Mouse (Mus musculus) frontal cortex, postnatal 14 days (tissue): ENCODE data around the gene Tiam1.

ENCODE experiments used
- DNase-seq, 2 experiments: peaks; one replicate each; pipeline ENCODE4 v3.0.0; 2022; ENCODE audit warnings: low spot score in 2 of 2

Gene Tiam1

GRCm38 (mm10) chr16:90143416-90143759, 181 bp downstream of the Tiam1 start:
- DNase-seq: no peak

- DNase-seq: peak; percentile 25 to 49
Measured at GRCm38 (mm10) chr16:90142574-90143415, 774 bp downstream of the Tiam1 start.

DNA sequence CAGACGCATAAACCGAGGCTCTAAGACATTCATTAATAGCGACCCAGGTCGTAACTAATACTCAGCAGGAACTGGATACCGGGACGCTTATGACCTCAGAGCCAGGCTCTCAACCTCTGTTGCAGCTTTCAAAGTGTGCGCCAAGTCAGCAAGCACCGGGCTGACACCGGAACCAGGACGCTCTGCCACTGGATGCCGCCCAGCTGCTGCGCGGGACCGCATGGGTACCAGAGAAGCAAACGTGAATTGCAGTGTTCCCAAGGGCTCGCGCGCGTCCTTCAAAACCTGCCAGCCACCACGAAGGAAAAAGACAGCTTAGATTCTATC, 1.4 kb downstream of the Tiam1 start:
- DNase-seq: peak in 1 of 2 experiments; percentile 27

GRCm38 (mm10) chr16:90141556-90141955, 2.0 kb downstream of the Tiam1 start:
- DNase-seq: no peak

DNA sequence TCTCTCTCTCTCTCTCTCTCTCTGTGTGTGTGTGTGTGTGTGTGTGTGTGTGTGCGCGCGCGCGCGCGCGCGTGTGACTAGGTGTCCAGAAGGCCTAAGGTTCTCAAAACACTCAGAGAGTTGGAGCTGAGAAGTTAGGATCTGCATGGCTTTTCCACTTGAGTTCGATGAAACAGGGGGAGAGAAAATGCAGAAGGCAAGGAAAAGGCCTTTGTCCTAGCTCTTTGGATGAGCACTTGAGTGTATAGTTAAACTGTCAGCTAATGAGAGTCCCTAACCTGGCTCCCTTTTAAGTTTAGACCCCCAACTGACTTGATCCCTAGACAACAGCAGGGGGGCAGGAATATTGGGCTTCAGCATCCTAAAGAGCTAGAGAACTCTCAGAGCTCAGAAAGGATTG, 3.0 kb downstream of the Tiam1 start:
- DNase-seq: no peak

DNA sequence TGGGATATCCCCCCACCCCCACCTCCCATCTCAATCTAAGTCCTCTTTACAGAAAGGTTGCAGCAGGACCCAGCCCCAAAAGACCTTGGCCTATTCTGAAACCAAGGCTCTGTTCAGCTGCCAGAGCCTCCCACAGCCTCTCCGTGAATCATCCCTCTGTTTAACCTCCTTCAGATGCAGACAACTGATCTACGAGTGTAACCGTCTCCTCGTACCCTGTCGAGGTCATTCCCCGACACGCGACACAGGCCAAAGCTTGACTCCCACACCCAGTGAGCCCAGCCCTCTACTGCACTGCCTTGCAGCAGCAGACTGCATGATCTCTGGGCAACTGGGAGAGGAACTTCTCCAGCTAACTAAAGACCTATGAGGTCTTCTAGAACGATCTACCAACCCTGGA, 3.9 kb downstream of the Tiam1 start:
- no peak for DNase-seq

DNA sequence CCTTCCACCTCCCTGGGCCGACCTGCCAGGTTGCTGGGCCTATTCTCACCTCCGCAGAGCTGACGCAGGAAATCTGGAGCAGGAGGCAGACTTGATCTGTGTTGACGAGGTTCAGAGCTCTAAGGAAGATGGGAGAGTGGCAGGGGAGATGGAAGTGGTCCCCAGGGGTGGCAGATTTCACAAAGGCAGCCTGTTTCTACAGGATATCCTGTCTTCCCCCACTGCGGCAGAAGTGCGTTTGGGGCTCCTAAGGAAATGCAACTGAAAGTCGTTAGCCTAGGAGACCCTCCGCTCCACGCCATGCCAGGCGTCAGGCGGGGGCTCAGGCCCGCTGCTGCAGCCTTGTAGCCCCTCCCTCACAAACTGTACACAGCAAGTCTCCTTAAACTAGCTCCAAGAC, 5.4 kb downstream of the Tiam1 start:
- no peak for DNase-seq

DNA sequence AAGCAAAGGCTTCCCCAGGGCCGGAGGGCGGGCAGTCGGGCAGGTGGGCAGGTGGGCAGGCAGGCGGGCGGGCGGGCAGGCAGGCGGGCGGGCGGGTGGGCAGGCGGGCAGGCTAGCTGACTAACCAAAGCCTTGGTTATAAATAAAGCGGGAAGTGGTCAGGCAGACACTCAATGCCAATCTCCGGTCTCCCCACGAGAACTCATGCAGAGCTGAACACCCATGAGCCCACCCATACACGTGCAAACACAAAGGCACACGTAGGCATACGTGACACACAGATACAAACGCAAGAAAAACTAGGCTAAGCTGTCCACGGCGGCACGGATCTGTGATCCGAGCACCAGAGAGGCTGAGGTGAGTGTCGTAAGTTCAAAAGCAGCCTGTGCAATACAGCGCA, 6.4 kb downstream of the Tiam1 start:
- DNase-seq: no peak

GRCm38 (mm10) chr16:90135580-90135979, 8.0 kb downstream of the Tiam1 start:
- DNase-seq: no peak

DNA sequence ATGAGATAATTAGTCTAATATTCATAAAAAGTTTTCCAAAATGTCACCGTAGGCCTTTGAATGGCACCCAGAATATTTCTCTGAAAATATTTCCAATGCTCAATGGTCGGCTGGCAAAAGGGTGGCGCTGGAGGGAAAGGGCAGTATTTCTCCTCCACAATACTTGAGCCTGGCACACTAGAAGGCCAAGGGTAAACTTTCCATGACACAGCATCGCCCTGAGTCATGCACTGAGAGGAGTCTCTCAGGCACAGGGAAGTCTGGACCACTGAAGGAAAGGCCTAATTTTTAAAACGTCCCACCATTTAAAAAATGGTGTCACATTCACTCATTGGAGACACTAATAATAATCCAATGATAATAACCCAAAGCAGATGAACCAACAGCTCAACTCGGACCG, 9.2 kb downstream of the Tiam1 start:
- no peak for DNase-seq

GRCm38 (mm10) chr16:90132816-90133215, 10.8 kb downstream of the Tiam1 start:
- no peak for DNase-seq

DNA sequence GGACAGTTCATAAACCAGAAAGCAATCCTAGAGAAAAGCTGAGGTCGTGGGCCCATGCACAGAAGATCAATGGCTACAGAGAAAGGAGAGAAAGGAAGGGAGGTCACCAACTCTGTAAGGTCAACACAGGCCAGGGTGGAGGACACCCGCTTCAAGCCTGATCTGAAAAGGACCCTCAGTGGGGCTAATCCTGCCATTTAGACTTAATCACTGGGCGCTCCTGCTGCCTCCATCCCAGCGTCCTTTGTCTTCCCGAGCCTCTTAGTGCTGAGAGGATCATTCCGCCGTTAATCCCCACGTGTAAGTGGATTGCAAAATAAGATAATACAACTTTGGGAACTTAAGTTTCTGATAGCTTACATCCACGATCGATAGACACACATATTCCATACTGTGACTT, 11.2 kb downstream of the Tiam1 start:
- no peak for DNase-seq

DNA sequence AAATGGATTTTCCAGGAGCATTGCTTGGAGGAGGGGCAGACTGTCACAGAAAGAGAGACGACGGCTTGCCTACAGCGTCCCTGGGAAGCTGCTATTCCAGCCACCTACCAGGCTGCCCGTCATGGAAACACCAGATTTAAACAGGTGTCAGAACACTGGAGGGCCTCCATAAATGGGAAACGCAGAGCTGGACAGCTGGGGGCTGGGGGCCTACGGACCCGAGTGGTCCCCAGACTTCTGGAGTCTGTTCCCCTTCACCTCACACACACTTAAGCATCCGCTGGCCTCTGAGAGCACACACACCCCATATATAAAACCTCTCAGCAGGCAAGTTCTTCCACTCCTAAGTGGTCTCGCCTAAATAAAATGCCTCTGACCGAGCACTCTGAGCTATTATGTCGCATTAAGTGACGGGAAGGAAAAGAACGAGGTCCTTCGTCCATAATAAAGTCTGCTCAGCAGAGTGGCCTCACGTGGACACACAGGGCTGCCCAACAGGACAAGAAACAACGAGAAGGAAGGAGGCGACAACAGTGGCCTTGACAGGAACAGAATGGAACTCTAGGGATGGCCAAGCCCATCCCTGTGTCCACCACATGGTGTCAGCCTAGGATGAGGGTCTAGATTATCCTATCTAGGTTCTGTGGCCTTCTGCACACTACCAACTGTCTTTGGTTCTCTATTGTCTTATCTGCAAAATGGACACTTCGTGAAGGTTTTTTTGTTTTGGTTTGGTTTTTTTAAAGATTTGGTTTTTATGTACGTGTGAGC, 14.6 kb downstream of the Tiam1 start:
- DNase-seq: no peak

GRCm38 (mm10) chr16:90128361-90128760, 15.2 kb downstream of the Tiam1 start:
- no peak for DNase-seq

- no peak for DNase-seq
Measured at GRCm38 (mm10) chr16:90125318-90126314, 18.0 kb downstream of the Tiam1 start.

GRCm38 (mm10) chr16:90123091-90123490, 20.5 kb downstream of the Tiam1 start:
- no peak for DNase-seq

- DNase-seq: no peak
Measured at GRCm38 (mm10) chr16:90122439-90122838, 21.1 kb downstream of the Tiam1 start.

GRCm38 (mm10) chr16:90121799-90122198, 21.8 kb downstream of the Tiam1 start:
- DNase-seq: no peak

DNA sequence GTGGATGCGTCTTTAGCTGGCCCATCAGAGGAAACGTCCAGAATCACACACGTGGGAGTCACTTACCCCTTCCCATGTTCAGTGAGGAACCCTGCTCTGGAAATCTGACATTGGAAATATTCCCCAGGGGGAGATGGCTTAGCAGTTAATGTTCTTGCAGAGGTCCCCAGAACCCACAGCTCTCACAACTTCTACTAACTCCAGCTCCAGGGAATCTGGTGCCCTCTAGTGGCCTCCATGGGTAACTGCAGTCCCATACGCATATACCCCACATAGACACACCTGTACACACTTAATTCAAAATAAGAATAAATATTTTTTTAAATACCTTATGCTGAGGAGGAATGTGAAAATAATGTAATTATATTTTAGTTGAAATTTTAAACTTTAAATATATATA, 23.6 kb downstream of the Tiam1 start:
- no peak for DNase-seq

- DNase-seq: no peak
Measured at GRCm38 (mm10) chr16:90116637-90117182, 26.9 kb downstream of the Tiam1 start.

- DNase-seq: no peak
Measured at GRCm38 (mm10) chr16:90112577-90113155, 30.9 kb downstream of the Tiam1 start.
